Mouse (Mus musculus): ENCODE results near the gene Ddx6. TPM values are rescaled to one million over a fixed set of nuclear protein-coding genes. Genes with fewer than 3 reads are reported as not detected.

Gene Ddx6
- polyA plus RNA-seq, 1 experiment from 2014 or later, result 15.0 TPM

DNA sequence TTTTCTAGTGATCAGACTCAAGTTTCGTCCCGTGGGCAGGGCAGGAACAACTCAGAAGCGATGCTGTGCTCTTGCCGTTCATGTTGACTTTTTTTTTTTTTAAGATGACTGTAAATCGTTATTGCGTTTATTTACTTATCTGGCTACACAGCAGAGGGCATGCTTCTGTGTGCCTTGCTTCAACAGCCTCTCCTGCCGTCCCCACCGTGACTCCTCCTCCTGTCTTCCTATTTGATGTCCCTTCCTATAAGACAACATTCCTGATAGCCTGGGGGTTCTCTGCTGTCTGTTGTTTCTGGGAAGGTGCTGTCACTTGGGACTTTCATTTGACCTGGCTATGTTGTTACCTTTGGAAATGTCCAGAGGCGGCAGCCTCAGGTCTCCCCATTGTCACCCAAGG is 16.1 kb upstream of the Ddx6 start:
- ATAC-seq (replicated peaks; ENCODE audit: insufficient number of reproducible peaks, low FRiP score, low TSS enrichment), result no peak
- 50% methylated on average over 9 of the region's 9 CpGs for WGBS (ENCODE audit: insufficient replicate concordance)
- no peaks in the 10 kb centered on the region for H3K4me1 ChIP-seq (ENCODE audit: control insufficient read depth, insufficient read depth, low read length)
- H3K4me3 ChIP-seq (ENCODE audit: low read depth, low read length), result no peak overlapping the region
- no peaks in the 10 kb centered on the region for H3K27me3 ChIP-seq (ENCODE audit: control insufficient read depth, insufficient read depth, low read length)
- H3K9me3 ChIP-seq (replicated peaks; ENCODE audit: control insufficient read depth, low read length), result no peaks in the 10 kb centered on the region
- H3K36me3 ChIP-seq (ENCODE audit: control insufficient read depth, insufficient read depth, low read length), result no peaks in the 10 kb centered on the region
- H3K27ac ChIP-seq (ENCODE audit: low read depth, low read length), result no peak overlapping the region
- H3K4me2 ChIP-seq, result no peak overlapping the region
- no peak overlapping the region for H3K9ac ChIP-seq (ENCODE audit: low read depth, low read length)

DNA sequence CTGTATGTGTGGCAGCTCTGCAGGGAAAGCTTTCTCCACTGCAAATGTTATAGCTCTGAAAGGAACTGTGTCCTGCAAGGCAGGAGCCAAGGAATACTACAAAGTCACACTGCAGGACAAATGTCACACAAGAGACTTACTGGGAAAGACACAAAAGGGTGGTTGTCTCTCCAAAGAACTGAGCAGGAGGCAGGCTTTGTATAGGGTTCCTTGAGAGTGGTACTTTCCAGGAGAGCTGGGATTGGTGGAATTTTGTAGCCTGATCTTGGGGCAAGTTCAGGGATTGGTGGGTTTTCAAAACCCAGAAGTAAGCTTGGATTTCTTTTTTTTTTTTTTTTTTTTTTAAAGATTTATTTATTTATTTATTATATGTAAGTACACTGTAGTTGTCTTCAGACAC is 15.6 kb upstream of the Ddx6 start:
- H3K4me1 ChIP-seq (ENCODE audit: control insufficient read depth, insufficient read depth, low read length), result no peaks in the 10 kb centered on the region
- H3K4me2 ChIP-seq, result no peak overlapping the region
- no peaks in the 10 kb centered on the region for H3K27me3 ChIP-seq (ENCODE audit: control insufficient read depth, insufficient read depth, low read length)
- no peak overlapping the region for H3K27ac ChIP-seq (ENCODE audit: low read depth, low read length)
- ATAC-seq (replicated peaks; ENCODE audit: insufficient number of reproducible peaks, low FRiP score, low TSS enrichment), result no peak
- no peaks in the 10 kb centered on the region for H3K36me3 ChIP-seq (ENCODE audit: control insufficient read depth, insufficient read depth, low read length)
- H3K9ac ChIP-seq (ENCODE audit: low read depth, low read length), result no peak overlapping the region
- no peaks in the 10 kb centered on the region for H3K9me3 ChIP-seq (replicated peaks; ENCODE audit: control insufficient read depth, low read length)
- H3K4me3 ChIP-seq (ENCODE audit: low read depth, low read length), result no peak overlapping the region

DNA sequence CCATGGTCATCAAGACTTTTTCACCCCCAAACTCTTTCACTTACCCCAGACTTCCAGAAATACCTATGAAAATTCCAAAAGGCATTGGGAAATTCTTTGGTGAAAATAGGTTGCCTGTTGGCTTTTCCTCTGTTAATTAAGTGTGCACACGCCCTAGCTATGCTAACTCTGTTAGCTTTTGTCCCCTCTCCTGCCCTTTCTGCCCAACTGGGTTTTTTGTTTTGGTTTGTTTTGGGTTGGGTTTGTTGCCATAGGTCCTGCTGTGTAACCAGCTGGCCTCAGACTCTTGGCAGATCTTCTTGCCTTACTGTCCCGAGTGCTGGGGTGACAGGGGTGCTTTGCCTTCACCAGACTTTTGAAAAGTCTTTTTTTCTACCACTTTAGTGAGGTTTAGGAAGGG is 13.7 kb upstream of the Ddx6 start:
- Histone ChIP-seq H3K9me3 (replicated peaks; ENCODE audit: control insufficient read depth, low read length) (no peaks in the 10 kb centered on the region), H3K4me2 (no peak overlapping the region), H3K4me3 (ENCODE audit: low read depth, low read length) (no peak overlapping the region), H3K27me3 (ENCODE audit: control insufficient read depth, insufficient read depth, low read length) (no peaks in the 10 kb centered on the region), H3K4me1 (ENCODE audit: control insufficient read depth, insufficient read depth, low read length) (no peaks in the 10 kb centered on the region), H3K36me3 (ENCODE audit: control insufficient read depth, insufficient read depth, low read length) (no peaks in the 10 kb centered on the region), H3K27ac (ENCODE audit: low read depth, low read length) (no peak overlapping the region), H3K9ac (ENCODE audit: low read depth, low read length) (no peak overlapping the region)
- no peak for ATAC-seq (replicated peaks; ENCODE audit: insufficient number of reproducible peaks, low FRiP score, low TSS enrichment)
- WGBS (ENCODE audit: insufficient replicate concordance), result 29% methylated on average over 2 of the region's 2 CpGs

- ATAC-seq (replicated peaks; ENCODE audit: insufficient number of reproducible peaks, low FRiP score, low TSS enrichment), result no peak
- Histone ChIP-seq H3K4me3 (ENCODE audit: low read depth, low read length) (no peak overlapping the region), H3K4me2 (no peak overlapping the region), H3K27me3 (ENCODE audit: control insufficient read depth, insufficient read depth, low read length) (no peaks in the 10 kb centered on the region), H3K36me3 (ENCODE audit: control insufficient read depth, insufficient read depth, low read length) (no peaks in the 10 kb centered on the region), H3K4me1 (ENCODE audit: control insufficient read depth, insufficient read depth, low read length) (no peaks in the 10 kb centered on the region), H3K27ac (ENCODE audit: low read depth, low read length) (no peak overlapping the region), H3K9me3 (replicated peaks; ENCODE audit: control insufficient read depth, low read length) (no peaks in the 10 kb centered on the region), H3K9ac (ENCODE audit: low read depth, low read length) (no peak overlapping the region)
- WGBS (ENCODE audit: insufficient replicate concordance), result 62% methylated on average over 7 of the region's 7 CpGs
Measured at GRCm38 (mm10) chr9:44591595-44592188, 13.0 kb upstream of the Ddx6 start.

- ATAC-seq (replicated peaks; ENCODE audit: insufficient number of reproducible peaks, low FRiP score, low TSS enrichment), result no peak
- no peak overlapping the region for H3K4me3 ChIP-seq (ENCODE audit: low read depth, low read length)
- no peaks in the 10 kb centered on the region for H3K36me3 ChIP-seq (ENCODE audit: control insufficient read depth, insufficient read depth, low read length)
- H3K4me2 ChIP-seq, result no peak overlapping the region
- no peaks in the 10 kb centered on the region for H3K27me3 ChIP-seq (ENCODE audit: control insufficient read depth, insufficient read depth, low read length)
- H3K9ac ChIP-seq (ENCODE audit: low read depth, low read length), result no peak overlapping the region
- no peaks in the 10 kb centered on the region for H3K4me1 ChIP-seq (ENCODE audit: control insufficient read depth, insufficient read depth, low read length)
- no peak overlapping the region for H3K27ac ChIP-seq (ENCODE audit: low read depth, low read length)
- H3K9me3 ChIP-seq (replicated peaks; ENCODE audit: control insufficient read depth, low read length), result no peaks in the 10 kb centered on the region
- WGBS (ENCODE audit: insufficient replicate concordance), result 82% methylated on average over 4 of the region's 4 CpGs
Measured at GRCm38 (mm10) chr9:44593221-44593620, 11.5 kb upstream of the Ddx6 start.

DNA sequence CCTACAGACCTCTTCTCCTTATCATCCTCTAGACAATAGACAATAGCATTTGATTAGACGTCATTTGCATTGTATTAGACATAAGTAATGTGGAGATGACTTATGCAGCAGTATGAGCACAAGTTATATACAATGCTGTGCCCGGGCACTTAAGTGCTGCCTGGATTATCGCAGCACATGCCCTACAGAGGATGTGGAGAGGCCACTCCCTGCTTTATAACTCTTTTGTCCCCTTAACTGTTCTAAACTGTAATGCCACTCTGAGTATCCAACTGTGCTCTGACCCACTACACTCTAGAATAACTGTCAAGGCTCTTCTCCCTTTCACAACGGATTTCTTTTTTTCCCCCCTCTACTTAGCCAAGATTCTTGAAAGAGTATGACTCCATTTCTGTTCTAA is 10.8 kb upstream of the Ddx6 start:
- H3K36me3 ChIP-seq (ENCODE audit: control insufficient read depth, insufficient read depth, low read length), result no peaks in the 10 kb centered on the region
- no peak overlapping the region for H3K9ac ChIP-seq (ENCODE audit: low read depth, low read length)
- H3K4me3 ChIP-seq (ENCODE audit: low read depth, low read length), result no peak overlapping the region
- no peak overlapping the region for H3K4me2 ChIP-seq
- no peak overlapping the region for H3K27ac ChIP-seq (ENCODE audit: low read depth, low read length)
- ATAC-seq (replicated peaks; ENCODE audit: insufficient number of reproducible peaks, low FRiP score, low TSS enrichment), result no peak
- WGBS (ENCODE audit: insufficient replicate concordance), result 71% methylated on average over 4 of the region's 4 CpGs
- H3K27me3 ChIP-seq (ENCODE audit: control insufficient read depth, insufficient read depth, low read length), result no peaks in the 10 kb centered on the region
- H3K4me1 ChIP-seq (ENCODE audit: control insufficient read depth, insufficient read depth, low read length), result peaks cover 4% of the 10 kb centered on the region
- no peaks in the 10 kb centered on the region for H3K9me3 ChIP-seq (replicated peaks; ENCODE audit: control insufficient read depth, low read length)

DNA sequence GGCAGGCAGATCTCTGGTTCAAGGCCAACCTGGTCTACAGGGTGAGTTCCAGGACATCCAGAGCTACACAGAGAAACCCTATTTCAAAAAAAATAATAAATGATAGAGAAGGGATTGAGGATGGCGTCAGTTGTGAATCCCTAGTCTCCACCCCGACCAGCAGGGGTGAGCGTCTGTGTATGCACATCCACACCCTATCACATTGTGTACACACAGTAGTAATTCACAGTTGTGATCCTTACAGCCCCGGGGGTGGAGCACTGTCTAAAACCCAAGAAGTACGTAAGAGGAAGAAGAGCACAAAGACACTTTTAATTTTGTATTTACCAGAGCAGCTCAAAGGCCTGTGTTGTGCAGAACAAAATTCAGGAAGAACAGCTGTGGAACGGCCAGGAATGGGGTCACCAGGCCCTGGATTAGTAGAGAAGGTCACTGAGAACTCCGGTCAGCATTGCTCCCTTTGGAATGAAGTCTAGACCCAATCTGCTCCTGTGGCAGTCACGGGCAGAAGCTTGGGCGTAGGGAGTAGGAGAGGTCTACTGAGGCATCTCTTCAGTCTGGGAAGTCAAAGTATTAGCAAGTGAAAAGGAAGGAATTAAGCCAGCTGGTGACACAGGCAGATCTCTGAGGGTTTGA is 9.7 kb upstream of the Ddx6 start:
- no peak overlapping the region for H3K4me2 ChIP-seq
- 79% methylated on average over 9 of the region's 9 CpGs for WGBS (ENCODE audit: insufficient replicate concordance)
- H3K27ac ChIP-seq (ENCODE audit: low read depth, low read length), result no peak overlapping the region
- no peak overlapping the region for H3K9ac ChIP-seq (ENCODE audit: low read depth, low read length)
- peaks cover 13% of the 10 kb centered on the region for H3K4me1 ChIP-seq (ENCODE audit: control insufficient read depth, insufficient read depth, low read length)
- ATAC-seq (replicated peaks; ENCODE audit: insufficient number of reproducible peaks, low FRiP score, low TSS enrichment), result no peak
- no peaks in the 10 kb centered on the region for H3K9me3 ChIP-seq (replicated peaks; ENCODE audit: control insufficient read depth, low read length)
- no peak overlapping the region for H3K4me3 ChIP-seq (ENCODE audit: low read depth, low read length)
- H3K27me3 ChIP-seq (ENCODE audit: control insufficient read depth, insufficient read depth, low read length), result no peaks in the 10 kb centered on the region
- no peaks in the 10 kb centered on the region for H3K36me3 ChIP-seq (ENCODE audit: control insufficient read depth, insufficient read depth, low read length)

GRCm38 (mm10) chr9:44595537-44595930 is 9.2 kb upstream of the Ddx6 start:
- Histone ChIP-seq H3K27me3 (ENCODE audit: control insufficient read depth, insufficient read depth, low read length) (no peaks in the 10 kb centered on the region), H3K36me3 (ENCODE audit: control insufficient read depth, insufficient read depth, low read length) (no peaks in the 10 kb centered on the region), H3K4me2 (no peak overlapping the region), H3K4me3 (ENCODE audit: low read depth, low read length) (no peak overlapping the region), H3K4me1 (ENCODE audit: control insufficient read depth, insufficient read depth, low read length) (peaks cover 15% of the 10 kb centered on the region), H3K9me3 (replicated peaks; ENCODE audit: control insufficient read depth, low read length) (no peaks in the 10 kb centered on the region), H3K27ac (ENCODE audit: low read depth, low read length) (no peak overlapping the region), H3K9ac (ENCODE audit: low read depth, low read length) (no peak overlapping the region)
- 88% methylated on average over 1 of the region's 1 CpGs for WGBS (ENCODE audit: insufficient replicate concordance)
- ATAC-seq (replicated peaks; ENCODE audit: insufficient number of reproducible peaks, low FRiP score, low TSS enrichment), result no peak

DNA sequence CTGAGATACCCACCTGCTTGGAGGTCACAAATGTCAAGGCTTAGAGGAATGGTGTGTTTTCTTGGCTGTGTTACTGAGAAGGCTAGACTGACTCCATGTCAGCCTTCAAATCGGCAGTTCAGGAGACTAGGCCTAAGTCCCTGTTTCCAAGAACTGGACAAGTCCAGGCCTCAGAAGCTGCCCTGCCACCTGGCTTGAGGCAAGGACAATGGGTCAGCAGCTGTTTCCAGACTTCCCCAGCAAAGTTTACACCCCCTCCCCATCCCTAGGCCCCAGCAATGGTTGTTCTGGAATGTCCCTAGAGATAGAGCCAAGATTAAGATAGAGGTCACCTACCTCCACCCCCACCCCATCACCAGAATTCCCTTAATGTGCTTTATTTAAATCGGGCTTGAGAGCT is 7.0 kb upstream of the Ddx6 start:
- H3K9me3 ChIP-seq (replicated peaks; ENCODE audit: control insufficient read depth, low read length), result no peaks in the 10 kb centered on the region
- no peak overlapping the region for H3K9ac ChIP-seq (ENCODE audit: low read depth, low read length)
- no peak overlapping the region for H3K27ac ChIP-seq (ENCODE audit: low read depth, low read length)
- no peaks in the 10 kb centered on the region for H3K36me3 ChIP-seq (ENCODE audit: control insufficient read depth, insufficient read depth, low read length)
- no peaks in the 10 kb centered on the region for H3K27me3 ChIP-seq (ENCODE audit: control insufficient read depth, insufficient read depth, low read length)
- peaks cover 16% of the 10 kb centered on the region for H3K4me1 ChIP-seq (ENCODE audit: control insufficient read depth, insufficient read depth, low read length)
- WGBS (ENCODE audit: insufficient replicate concordance), result 69% methylated on average over 2 of the region's 2 CpGs
- ATAC-seq (replicated peaks; ENCODE audit: insufficient number of reproducible peaks, low FRiP score, low TSS enrichment), result no peak
- no peak overlapping the region for H3K4me3 ChIP-seq (ENCODE audit: low read depth, low read length)
- no peak overlapping the region for H3K4me2 ChIP-seq

Measured in heart, embryonic 11.5 days (tissue).